Mouse (Mus musculus) hematopoietic multipotent progenitor cell, adult 10-12 weeks (in vitro differentiated cells): Measurements from ENCODE around the gene Paqr6. TPM values are rescaled to one million over a fixed set of nuclear protein-coding genes. Genes with fewer than 3 reads are reported as not detected.

ENCODE experiments used
- polyA plus RNA-seq: library from polyadenylated mRNA; stranded (reverse); fragments of >175 nt; gene quantifications from 2 replicates; pipeline ENCODE4 v1.2.3, GENCODE M21; 2012; ENCODE audit warnings: low replicate concordance

The Paqr6 gene
- 0.22 TPM in 1 of 2 replicates, not detected in the other for polyA plus RNA-seq

DNA sequence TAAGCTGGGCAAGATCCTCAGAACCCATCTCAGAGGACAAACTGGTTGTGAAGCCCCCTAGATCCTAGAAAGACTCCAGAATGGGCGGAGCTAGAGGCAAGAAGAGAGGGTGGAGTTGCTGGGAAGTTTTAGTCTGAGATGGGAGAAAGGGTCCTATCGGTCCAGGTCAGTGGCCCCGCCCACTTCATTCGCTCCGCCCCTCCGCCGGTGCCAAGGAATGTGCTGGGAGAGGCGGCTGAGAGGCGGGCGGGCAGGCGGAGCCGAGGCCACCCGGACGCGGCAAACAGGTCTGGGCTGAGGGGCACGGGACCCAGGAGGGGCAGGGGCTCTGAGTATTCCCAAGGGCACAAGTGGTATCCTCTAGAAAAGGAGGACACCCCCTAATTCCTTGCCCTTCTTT lies at the start of gene Paqr6:
Gene Paqr6, plus strand, starts transcription at position 248 of the 400 bp plus-strand sequence.

DNA sequence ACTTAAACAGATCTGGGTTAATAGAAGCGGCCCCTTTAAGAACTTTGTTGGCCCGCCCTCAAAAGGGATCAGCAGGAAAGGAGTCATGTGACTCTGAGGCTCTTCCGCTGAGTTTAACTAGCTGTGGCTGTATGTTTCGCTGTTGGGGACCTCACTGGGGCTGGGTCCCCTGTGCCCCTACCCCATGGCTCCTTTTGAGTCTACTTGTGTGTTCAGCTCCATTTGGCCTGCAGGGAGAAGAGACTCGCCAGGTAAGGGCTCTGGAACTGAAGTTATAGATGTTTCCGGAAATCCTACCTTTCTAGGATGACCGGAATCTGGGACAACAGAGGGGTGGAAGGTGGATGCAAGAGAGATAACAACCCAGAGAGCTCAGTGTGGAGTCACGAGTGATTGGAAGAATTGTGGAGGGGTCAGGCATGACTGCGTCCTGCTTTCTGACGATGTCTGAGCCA lies 39.4 kb upstream of the Paqr6 start, which contains the start of gene Glmp:
Gene Glmp, plus strand, starts transcription at position 73 of the 455 bp plus-strand sequence.

DNA sequence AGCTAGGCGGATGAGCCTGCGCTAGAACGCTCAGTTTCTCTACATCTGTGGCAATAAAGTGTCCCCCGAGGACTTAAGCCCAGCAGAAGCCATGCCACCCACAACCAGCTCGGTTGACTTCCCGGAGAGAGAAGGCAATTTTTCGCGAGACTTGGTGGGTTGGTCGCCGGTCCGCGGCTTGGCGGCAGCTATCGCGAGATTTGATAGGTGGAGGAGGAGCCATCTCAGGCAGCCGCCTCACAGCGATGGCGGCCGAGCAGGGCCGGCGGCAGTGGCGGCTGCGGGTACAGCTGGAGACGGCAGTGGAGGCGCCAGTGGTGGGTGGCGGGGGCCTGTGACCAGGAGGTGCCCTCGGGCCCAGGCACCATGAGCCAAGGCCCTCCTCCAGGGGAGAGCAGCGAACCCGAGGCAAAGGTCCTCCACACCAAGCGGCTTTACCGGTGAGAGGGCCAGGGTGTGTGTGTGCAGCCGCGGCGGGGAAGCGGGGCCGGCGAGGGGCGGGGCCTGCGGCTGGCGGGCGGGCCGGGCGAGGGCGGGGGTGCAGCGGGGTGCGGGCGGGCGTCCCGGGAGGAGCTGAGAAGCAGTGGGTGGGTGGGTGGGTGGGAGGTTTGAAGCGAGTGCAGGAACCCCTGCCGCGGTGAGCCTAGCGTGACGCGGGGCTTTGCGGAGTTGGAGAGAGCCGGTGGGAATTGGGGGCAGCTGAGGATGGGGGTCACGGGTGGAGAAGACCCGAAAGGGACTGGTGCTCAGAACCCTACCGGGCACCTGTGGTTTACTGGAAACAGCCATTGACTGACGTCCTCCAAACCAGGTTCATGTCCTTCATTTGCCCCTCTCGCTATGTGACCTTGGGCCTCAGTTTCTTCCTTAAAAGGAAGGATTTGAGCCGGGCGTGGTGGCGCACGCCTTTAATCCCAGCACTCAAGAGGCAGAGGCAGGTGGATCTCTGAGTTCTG lies 28.0 kb upstream of the Paqr6 start, which contains the start of the genes Tmem79 and Smg5:
Gene Tmem79, minus strand, starts transcription at position 91 of the 956 bp plus-strand sequence.
Gene Smg5, plus strand, starts transcription at position 203 of the 956 bp plus-strand sequence.

DNA sequence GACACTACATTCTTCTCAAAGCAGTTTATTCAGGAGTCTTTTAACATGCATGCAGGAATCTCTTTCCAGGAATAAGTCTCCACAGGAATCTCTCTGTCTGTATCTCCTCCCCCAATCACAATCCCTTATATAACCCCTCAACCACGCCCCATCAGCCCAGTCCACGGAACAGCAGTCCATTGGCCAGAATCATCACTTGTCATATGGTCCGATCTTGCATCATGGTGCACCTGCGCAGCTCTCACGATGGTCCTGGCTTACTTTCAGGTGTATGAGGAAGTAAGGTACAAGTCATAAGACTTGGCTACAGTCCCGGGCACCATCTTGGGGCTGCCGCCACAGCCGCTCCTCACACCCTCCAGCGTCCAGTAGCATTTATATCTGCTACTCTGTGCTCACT lies 8.3 kb downstream of the Paqr6 start, which contains the start of gene Bglap3:
Gene Bglap3, minus strand, starts transcription at position 101 of the 400 bp plus-strand sequence.

GRCm38 (mm10) chr3:88378599-88378998 lies 14.2 kb downstream of the Paqr6 start, which contains the start of gene Bglap2:
Bglap2 (minus strand) TSS chr3:88378699.

GRCm38 (mm10) chr3:88384364-88384763 lies 20.0 kb downstream of the Paqr6 start, which contains the start of gene Bglap:
Bglap (minus strand) TSS chr3:88384464.

DNA sequence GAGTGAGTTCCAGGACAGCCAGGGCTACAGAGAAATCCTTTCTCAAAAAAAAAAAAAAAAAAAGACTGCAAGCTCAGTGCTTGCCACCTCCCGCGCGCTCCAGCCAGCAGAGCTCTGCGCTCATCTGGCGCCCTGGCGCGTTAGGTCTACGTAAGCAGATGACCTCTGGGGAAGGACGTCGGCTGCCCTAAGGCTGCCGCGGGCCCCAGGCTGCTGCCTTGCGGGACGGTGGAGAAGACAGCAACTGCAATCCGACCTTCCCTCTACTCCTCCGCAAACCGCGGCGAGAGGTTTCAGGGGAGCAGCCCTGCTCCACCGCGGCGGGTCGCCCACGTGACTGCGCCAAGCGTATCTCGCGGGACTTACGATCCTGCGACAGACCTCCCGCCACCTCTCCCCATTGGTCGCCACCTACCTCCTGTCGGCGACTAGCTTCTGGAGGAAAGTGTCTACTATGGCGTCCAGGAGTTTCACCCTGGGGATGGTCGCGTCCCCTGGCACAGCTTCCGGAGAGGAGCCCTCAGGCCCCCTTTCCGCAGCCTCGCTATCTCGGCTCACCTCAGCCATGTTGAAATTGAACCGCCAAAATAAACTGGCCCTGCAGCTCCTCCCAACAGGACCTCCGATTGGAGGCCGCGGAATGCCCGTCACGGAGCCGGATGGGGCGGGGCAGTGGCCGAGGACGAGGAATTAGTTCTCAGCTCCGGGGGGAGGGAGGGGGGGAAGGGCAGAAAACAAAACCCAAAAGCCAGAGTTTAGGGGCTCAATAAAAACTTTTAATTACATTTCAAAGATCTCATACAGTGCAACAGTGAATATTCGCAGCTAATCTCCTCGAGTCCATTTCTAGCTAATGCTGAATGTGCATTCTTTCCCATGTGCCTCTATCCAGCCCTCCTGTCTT lies 45.6 kb downstream of the Paqr6 start, which contains the start of gene Pmf1:
Gene Pmf1, minus strand, starts transcription at position 591 of the 904 bp plus-strand sequence.

Other genes with a start within 250 kb of the Paqr6 start
- 210 and 298 TPM in 2 replicates for gene Mef2d, start 222.2 kb upstream of the Paqr6 start, polyA plus RNA-seq
- 0.09 TPM in 2 replicates for gene Rhbg, start 109.9 kb upstream of the Paqr6 start, polyA plus RNA-seq
- gene Gm38392, start 77.4 kb upstream of the Paqr6 start, polyA plus RNA-seq, result not detected in 2 replicates
- 1.1 and 1.4 TPM in 2 replicates for gene Tsacc, start 67.6 kb upstream of the Paqr6 start, polyA plus RNA-seq
- 4.2 and 11.7 TPM in 2 replicates for gene Cct3, start 67.5 kb upstream of the Paqr6 start, polyA plus RNA-seq
- 28.3 and 133 TPM in 2 replicates for gene Glmp, start 39.6 kb upstream of the Paqr6 start, polyA plus RNA-seq
- 0.81 and 2.4 TPM in 2 replicates for gene Tmem79, start 28.4 kb upstream of the Paqr6 start, polyA plus RNA-seq
- gene Smg5, start 28.3 kb upstream of the Paqr6 start, polyA plus RNA-seq, result 67.3 and 68.3 TPM in 2 replicates
- gene Bglap3, start 8.2 kb downstream of the Paqr6 start, polyA plus RNA-seq, result not detected in 2 replicates
- not detected in 2 replicates for gene Bglap2, start 14.1 kb downstream of the Paqr6 start, polyA plus RNA-seq
- not detected in 2 replicates for gene Bglap, start 19.9 kb downstream of the Paqr6 start, polyA plus RNA-seq
- 86.8 and 96.4 TPM in 2 replicates for gene Pmf1, start 45.7 kb downstream of the Paqr6 start, polyA plus RNA-seq
- gene Slc25a44, start 60.6 kb downstream of the Paqr6 start, polyA plus RNA-seq, result 3.3 and 9.8 TPM in 2 replicates
- gene Sema4a, start 96.6 kb downstream of the Paqr6 start, polyA plus RNA-seq, result 87.8 and 314 TPM in 2 replicates
- gene Lmna, start 145.4 kb downstream of the Paqr6 start, polyA plus RNA-seq, result 37.6 and 43.2 TPM in 2 replicates
- gene Mex3a, start 167.8 kb downstream of the Paqr6 start, polyA plus RNA-seq, result 1.2 and 1.6 TPM in 2 replicates
- 0.21 TPM in 1 of 2 replicates, not detected in the other for gene Rab25, start 183.7 kb downstream of the Paqr6 start, polyA plus RNA-seq
- 34.9 and 125 TPM in 2 replicates for gene Lamtor2, start 188.5 kb downstream of the Paqr6 start, polyA plus RNA-seq
- gene Ubqln4, start 189.2 kb downstream of the Paqr6 start, polyA plus RNA-seq, result 40.8 and 50.4 TPM in 2 replicates
- gene Ssr2, start 211.3 kb downstream of the Paqr6 start, polyA plus RNA-seq, result 19.9 and 162 TPM in 2 replicates
- 309 and 746 TPM in 2 replicates for gene Arhgef2, start 241.4 kb downstream of the Paqr6 start, polyA plus RNA-seq